Mouse (Mus musculus) liver, postnatal 0 days (tissue): Measurements from ENCODE around the gene Nap1l1.

ENCODE experiments used
- CTCF ChIP-seq: sonication (generic); IDR thresholded peaks from 2 replicates; pipeline ENCODE4 v1.5.1; 2016; ENCODE audit warnings: antibody characterized with exemption, low read depth
- EP300 ChIP-seq: IDR thresholded peaks from 2 replicates; pipeline ENCODE4 v1.6.1; 2016; ENCODE audit warnings: antibody characterized with exemption, low read depth, mild to moderate bottlenecking

- no peak for TF ChIP-seq EP300
- TF ChIP-seq CTCF: no peak
These were observed 13.1 kb upstream of the Nap1l1 start for GRCm38 (mm10) chr10:111459874-111460273.
